Mouse (Mus musculus): ENCODE results near the gene Rpn2.

- TF ChIP-seq CTCF (IDR thresholded peaks at IDR 0.05; ENCODE audit: low read depth) (no peak), EP300 (IDR thresholded peaks at IDR 0.05; ENCODE audit: low read depth) (no peak)
These were observed 92.9 kb downstream of the Rpn2 start for GRCm38 (mm10) chr2:157371696-157372095.
